Mouse (Mus musculus): ENCODE data around the gene Lipc. TPM values are rescaled to one million over a fixed set of nuclear protein-coding genes. Genes with fewer than 3 reads are reported as not detected.

The Lipc gene
- polyA plus RNA-seq, 1 experiment from 2014 or later, result not detected

DNA sequence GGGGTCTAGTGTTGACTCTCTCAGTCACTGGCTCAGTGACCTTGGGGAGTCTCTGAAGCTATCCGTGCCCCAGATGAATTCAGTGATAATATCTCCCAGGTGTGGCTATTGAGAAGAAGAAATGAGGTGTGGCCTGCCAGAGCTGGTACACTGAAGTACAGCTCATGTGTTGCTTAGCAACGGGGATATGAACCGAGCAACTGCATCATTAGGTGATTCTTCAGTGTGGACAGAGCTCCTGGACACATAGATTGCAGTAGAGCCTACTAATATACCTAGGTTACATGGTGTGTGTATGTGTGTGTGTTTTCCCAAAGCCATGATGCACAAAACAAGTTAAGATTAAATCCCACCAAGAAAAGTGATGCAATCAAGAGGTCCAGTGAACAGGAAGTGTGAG is 100.5 kb downstream of the Lipc start:
- Histone ChIP-seq H3K4me2 (ENCODE audit: low read depth, low read length, severe bottlenecking) (no peak overlapping the region), H3K27ac (ENCODE audit: low read depth, low read length) (no peak overlapping the region), H3K4me3 (ENCODE audit: low read depth, low read length) (no peak overlapping the region), H3K9me3 (ENCODE audit: control insufficient read depth, low read length) (no peaks in the 10 kb centered on the region), H3K36me3 (ENCODE audit: control insufficient read depth, insufficient read depth, low read length) (no peaks in the 10 kb centered on the region), H3K27me3 (ENCODE audit: control insufficient read depth, insufficient read depth, low read length) (no peaks in the 10 kb centered on the region), H3K4me1 (replicated peaks; ENCODE audit: control insufficient read depth, insufficient read depth, low read length) (peaks cover 2% of the 10 kb centered on the region; the same call in 1 of the 2 replicates), H3K9ac (ENCODE audit: low read length) (no peak overlapping the region)
- ATAC-seq (replicated peaks; ENCODE audit: low FRiP score) (no peak), DNase-seq (ENCODE audit: low spot score) (no peak)
- 83% methylated on average over 3 of the region's 3 CpGs for WGBS

DNA sequence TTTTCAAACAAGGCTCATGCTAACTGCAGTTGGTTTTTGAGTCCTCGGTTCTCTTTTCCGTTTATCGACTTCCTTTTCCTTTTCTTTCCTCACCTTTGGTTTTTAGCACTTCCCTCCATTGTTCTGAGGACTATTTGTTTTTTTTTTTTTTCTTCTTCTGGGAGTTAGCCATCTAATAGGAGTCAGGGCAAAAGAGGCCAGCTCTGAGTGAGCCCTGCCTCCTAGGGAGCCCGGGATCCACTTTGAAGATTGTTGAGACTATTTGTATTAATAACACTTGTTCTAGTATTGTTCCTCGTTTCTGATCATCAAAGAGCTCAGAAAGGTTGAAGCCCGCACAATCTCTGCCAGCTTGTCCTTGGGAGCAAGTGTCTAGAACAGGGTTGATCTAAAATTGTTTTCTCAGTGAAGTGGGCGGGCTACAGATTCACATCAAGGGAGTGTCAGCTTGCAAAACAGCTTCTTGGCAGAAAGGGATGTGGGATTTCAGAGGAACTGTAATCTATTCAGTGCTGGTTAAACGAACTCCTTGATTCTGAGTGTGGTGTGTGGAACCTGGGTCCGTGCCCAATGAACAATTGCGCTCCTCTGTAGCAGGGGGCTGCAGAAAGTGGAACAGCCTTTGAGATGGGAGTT is 103.8 kb downstream of the Lipc start:
- Histone ChIP-seq H3K9ac (ENCODE audit: low read length) (no peak overlapping the region), H3K4me3 (ENCODE audit: low read depth, low read length) (no peak overlapping the region), H3K27me3 (ENCODE audit: control insufficient read depth, insufficient read depth, low read length) (no peaks in the 10 kb centered on the region), H3K4me2 (ENCODE audit: low read depth, low read length, severe bottlenecking) (no peak overlapping the region), H3K36me3 (ENCODE audit: control insufficient read depth, insufficient read depth, low read length) (no peaks in the 10 kb centered on the region), H3K27ac (ENCODE audit: low read depth, low read length) (no peak overlapping the region), H3K4me1 (replicated peaks; ENCODE audit: control insufficient read depth, insufficient read depth, low read length) (peaks cover 2% of the 10 kb centered on the region; the same call in 1 of the 2 replicates), H3K9me3 (ENCODE audit: control insufficient read depth, low read length) (no peaks in the 10 kb centered on the region)
- 66% methylated on average over 10 of the region's 10 CpGs for whole genome bisulfite sequencing
- no peak for ATAC-seq (replicated peaks; ENCODE audit: low FRiP score)
- DNase-seq (ENCODE audit: low spot score), result no peak

DNA sequence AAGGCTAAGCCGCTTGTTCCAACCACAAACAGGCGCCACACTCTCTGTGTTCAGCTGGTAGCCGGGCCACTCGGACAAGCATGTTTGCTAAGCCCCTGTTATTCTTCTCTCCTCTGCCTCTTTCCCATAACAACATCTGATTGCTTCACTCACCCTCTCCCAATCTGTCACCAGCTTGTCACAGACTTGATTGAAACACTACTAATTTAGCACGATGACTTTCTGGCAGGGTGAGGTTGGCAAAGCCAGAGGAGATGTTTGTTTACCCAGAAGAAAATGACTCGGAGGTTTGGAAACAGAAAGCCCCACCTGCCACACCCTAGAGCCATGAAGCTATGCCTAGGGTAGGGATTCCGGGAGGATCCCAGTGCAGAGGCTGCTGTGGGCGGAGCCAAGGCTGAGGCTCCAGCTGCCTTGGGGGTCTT is 104.4 kb downstream of the Lipc start:
- WGBS, result 47% methylated on average over 8 of the region's 8 CpGs

DNA sequence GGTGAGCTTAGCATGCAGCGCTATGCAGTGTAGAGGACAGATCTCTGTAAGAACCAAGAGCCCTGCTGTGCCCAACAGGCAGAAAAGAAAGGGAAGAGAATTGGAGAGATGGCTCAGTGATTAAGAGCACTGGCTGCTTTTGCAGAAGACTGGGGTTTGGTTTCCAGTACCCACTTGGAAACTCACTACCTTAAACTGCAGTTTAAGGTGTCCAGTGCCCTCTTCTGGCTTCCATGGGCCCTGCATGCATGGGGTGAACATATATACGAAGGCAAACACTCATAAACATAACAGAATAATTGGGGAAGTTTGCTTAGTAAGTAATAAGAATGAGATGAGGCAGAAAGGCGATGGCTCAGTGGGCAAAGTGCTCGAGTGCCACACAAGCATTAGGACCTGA is 108.8 kb downstream of the Lipc start:
- H3K27ac ChIP-seq (ENCODE audit: low read depth, low read length), result no peak overlapping the region

More for the DNA sequence above, 104.4 kb downstream of the Lipc start:
- H3K4me1 ChIP-seq (replicated peaks; ENCODE audit: control insufficient read depth, insufficient read depth, low read length), result peaks cover 2% of the 10 kb centered on the region; the same call in 1 of the 2 replicates
- no peaks in the 10 kb centered on the region for H3K9me3 ChIP-seq (ENCODE audit: control insufficient read depth, low read length)
- H3K4me2 ChIP-seq (ENCODE audit: low read depth, low read length, severe bottlenecking), result no peak overlapping the region
- no peaks in the 10 kb centered on the region for H3K27me3 ChIP-seq (ENCODE audit: control insufficient read depth, insufficient read depth, low read length)
- H3K36me3 ChIP-seq (ENCODE audit: control insufficient read depth, insufficient read depth, low read length), result no peaks in the 10 kb centered on the region
- DNase-seq (ENCODE audit: low spot score) (no peak), ATAC-seq (replicated peaks; ENCODE audit: low FRiP score) (no peak)
- H3K9ac ChIP-seq (ENCODE audit: low read length), result no peak overlapping the region
- H3K4me3 ChIP-seq (ENCODE audit: low read depth, low read length), result no peak overlapping the region
- no peak overlapping the region for H3K27ac ChIP-seq (ENCODE audit: low read depth, low read length)

DNA sequence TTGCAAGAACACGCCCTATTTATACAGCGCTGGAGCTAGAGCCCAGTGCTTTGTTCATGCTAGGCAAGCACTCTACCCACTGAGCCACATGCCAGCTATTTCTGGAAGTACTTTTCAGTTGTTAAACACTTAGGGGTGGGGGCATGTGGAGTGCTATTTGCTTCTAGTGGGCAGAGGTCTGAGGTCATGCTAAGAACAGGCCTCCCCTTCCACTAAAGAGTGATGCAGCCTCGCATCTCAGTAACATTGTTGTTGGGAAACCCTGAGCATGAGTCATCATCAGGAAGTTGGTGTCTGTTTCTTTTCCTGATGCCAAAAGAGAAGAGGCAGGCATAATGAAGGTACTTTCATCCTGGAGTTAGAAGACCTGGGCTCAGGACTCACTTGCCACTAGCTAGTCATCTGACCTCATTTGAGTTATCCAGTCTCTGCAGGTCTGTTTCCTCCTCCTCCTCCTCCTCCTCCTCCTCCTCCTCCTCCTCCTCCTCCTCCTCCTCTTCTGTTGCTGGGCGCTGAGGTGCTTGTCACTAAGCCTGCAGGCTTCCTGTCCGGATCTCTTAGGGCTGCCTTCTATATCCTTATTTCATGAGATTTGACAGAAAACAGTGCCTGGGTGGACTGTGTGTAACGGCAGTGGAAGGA is 109.6 kb downstream of the Lipc start:
- H3K36me3 ChIP-seq (ENCODE audit: control insufficient read depth, insufficient read depth, low read length), result no peaks in the 10 kb centered on the region
- H3K27me3 ChIP-seq (ENCODE audit: control insufficient read depth, insufficient read depth, low read length), result no peaks in the 10 kb centered on the region
- ATAC-seq (replicated peaks; ENCODE audit: low FRiP score) (no peak), DNase-seq (ENCODE audit: low spot score) (no peak)
- WGBS, result 80% methylated on average over 5 of the region's 6 CpGs
- H3K9me3 ChIP-seq (ENCODE audit: control insufficient read depth, low read length), result no peaks in the 10 kb centered on the region
- no peak overlapping the region for H3K4me2 ChIP-seq (ENCODE audit: low read depth, low read length, severe bottlenecking)
- H3K27ac ChIP-seq (ENCODE audit: low read depth, low read length), result no peak overlapping the region
- no peak overlapping the region for H3K4me3 ChIP-seq (ENCODE audit: low read depth, low read length)
- H3K4me1 ChIP-seq (replicated peaks; ENCODE audit: control insufficient read depth, insufficient read depth, low read length), result no peaks in the 10 kb centered on the region
- H3K9ac ChIP-seq (ENCODE audit: low read length), result no peak overlapping the region

More for the DNA sequence above, 108.8 kb downstream of the Lipc start:
- ATAC-seq (replicated peaks; ENCODE audit: low FRiP score), result no peak
- Histone ChIP-seq H3K4me2 (ENCODE audit: low read depth, low read length, severe bottlenecking) (no peak overlapping the region), H3K4me1 (replicated peaks; ENCODE audit: control insufficient read depth, insufficient read depth, low read length) (peaks cover 2% of the 10 kb centered on the region; the same call in 1 of the 2 replicates), H3K4me3 (ENCODE audit: low read depth, low read length) (no peak overlapping the region), H3K36me3 (ENCODE audit: control insufficient read depth, insufficient read depth, low read length) (no peaks in the 10 kb centered on the region), H3K9ac (ENCODE audit: low read length) (no peak overlapping the region), H3K27me3 (ENCODE audit: control insufficient read depth, insufficient read depth, low read length) (no peaks in the 10 kb centered on the region), H3K9me3 (ENCODE audit: control insufficient read depth, low read length) (no peaks in the 10 kb centered on the region)
- no peak for DNase-seq (ENCODE audit: low spot score)
- WGBS, result 86% methylated on average over 4 of the region's 4 CpGs

DNA sequence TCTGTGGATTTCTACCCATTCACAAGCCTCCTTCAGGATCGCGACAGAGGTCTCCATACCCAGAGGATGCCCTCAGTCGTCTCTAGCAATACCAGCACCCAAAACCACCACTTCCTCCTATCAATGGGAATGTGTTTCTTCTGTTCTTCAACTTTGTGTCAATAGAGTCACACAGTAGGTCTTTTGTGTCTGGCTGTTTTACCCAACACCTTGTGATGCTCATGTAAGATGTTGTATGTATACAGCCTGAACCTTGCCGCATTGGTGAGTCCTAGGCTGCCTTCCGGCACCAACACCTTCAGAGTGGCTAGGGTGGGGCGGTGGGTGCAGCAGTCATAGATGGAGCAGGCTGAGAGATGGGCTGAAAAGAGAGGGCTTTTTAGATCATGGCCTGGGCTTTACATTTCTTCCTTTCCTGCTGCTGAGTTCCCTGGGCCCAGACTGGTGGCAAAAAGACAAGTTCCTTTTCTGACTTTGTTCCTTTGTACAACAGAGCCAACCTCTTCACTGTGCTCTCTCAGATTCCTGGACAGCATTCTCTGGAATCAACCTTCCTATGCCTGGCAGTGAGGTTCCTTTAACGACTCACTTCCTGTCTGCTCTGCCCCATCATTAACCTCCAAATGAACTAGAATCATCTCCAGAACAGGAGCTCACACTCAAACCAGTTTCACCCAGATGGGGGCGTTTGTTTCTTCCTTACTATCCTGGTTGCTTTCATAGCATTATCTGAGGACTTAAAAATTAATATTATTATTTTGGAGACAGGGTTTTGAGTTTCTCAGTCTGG is 110.4 kb downstream of the Lipc start:
- DNase-seq (ENCODE audit: low spot score) (no peak), ATAC-seq (replicated peaks; ENCODE audit: low FRiP score) (no peak)
- 87% methylated on average over 8 of the region's 8 CpGs for WGBS
- Histone ChIP-seq H3K4me3 (ENCODE audit: low read depth, low read length) (no peak overlapping the region), H3K9ac (ENCODE audit: low read length) (no peak overlapping the region), H3K36me3 (ENCODE audit: control insufficient read depth, insufficient read depth, low read length) (no peaks in the 10 kb centered on the region), H3K4me2 (ENCODE audit: low read depth, low read length, severe bottlenecking) (no peak overlapping the region), H3K27ac (ENCODE audit: low read depth, low read length) (no peak overlapping the region), H3K4me1 (replicated peaks; ENCODE audit: control insufficient read depth, insufficient read depth, low read length) (no peaks in the 10 kb centered on the region), H3K27me3 (ENCODE audit: control insufficient read depth, insufficient read depth, low read length) (no peaks in the 10 kb centered on the region), H3K9me3 (ENCODE audit: control insufficient read depth, low read length) (no peaks in the 10 kb centered on the region)

DNA sequence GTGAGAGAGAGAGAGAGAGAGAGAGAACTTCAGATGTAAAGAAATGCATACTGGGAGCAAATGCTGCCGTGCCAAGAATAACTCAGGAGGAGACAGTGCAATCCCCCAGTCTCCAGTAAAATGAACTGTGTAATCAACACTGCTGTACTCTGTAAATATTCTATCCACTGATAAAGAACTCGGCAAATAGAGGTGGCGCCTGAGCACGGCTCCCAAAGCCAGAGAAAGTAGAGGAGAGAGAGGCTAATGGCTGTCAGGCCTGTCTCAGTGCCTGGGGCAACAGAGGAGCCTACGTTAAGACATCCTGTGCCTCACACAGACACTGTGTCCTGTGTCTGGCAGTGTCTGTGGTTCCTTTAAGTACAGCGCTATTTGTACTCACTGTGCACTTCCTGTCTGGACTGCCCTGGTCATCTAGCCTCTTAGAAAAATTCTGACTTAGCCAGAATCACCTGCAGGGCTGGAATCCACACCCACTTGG is 111.1 kb downstream of the Lipc start:
- ATAC-seq (replicated peaks; ENCODE audit: low FRiP score), result no peak
- H3K4me3 ChIP-seq (ENCODE audit: low read depth, low read length), result no peak overlapping the region
- H3K9ac ChIP-seq (ENCODE audit: low read length), result no peak overlapping the region
- no peaks in the 10 kb centered on the region for H3K4me1 ChIP-seq (replicated peaks; ENCODE audit: control insufficient read depth, insufficient read depth, low read length)
- no peak overlapping the region for H3K4me2 ChIP-seq (ENCODE audit: low read depth, low read length, severe bottlenecking)
- H3K27ac ChIP-seq (ENCODE audit: low read depth, low read length), result no peak overlapping the region
- H3K27me3 ChIP-seq (ENCODE audit: control insufficient read depth, insufficient read depth, low read length), result no peaks in the 10 kb centered on the region
- WGBS, result 75% methylated on average over 6 of the region's 6 CpGs
- H3K36me3 ChIP-seq (ENCODE audit: control insufficient read depth, insufficient read depth, low read length), result no peaks in the 10 kb centered on the region
- no peaks in the 10 kb centered on the region for H3K9me3 ChIP-seq (ENCODE audit: control insufficient read depth, low read length)
- no peak for DNase-seq (ENCODE audit: low spot score)

DNA sequence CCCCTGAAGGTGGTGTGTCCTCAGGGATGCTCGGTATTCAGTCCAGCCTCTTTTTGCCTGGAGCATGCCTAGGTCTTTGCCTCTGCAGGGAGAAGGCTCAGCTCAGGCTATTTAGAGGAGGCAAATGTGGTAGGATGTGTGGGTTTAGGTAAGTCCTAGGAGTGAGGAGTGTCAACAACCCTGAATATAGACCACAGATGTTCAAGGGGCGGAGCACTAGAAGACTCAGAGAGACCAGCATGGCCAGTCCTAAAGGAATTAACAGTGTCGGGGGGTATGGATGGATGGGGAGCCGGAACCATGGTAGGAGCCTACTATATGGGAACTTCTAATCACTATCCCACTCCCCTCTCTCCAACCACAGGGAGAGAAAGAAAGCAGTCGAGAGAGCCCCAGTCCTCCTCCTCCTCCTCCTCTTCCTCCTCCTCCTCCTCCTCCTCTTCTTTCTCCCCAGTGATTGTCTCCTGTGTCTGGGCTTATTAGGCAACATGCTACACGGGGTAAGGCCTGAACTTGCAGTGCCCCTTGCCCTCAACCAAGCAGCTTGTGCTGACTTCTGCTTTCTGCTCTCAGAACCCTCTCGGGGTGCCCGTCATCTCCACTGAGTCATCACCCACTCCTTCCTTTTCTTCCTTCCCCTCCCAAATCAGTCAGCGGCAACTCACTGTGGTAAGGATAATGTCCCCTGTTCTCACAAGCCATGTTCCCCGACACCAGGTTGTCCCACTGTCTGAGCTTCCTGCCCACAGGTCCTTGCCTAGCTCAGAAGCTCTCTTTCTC is 113.7 kb downstream of the Lipc start:
- ATAC-seq (replicated peaks; ENCODE audit: low FRiP score) (no peak), DNase-seq (ENCODE audit: low spot score) (no peak)
- 84% methylated on average over 10 of the region's 10 CpGs for WGBS
- Histone ChIP-seq H3K4me3 (ENCODE audit: low read depth, low read length) (no peak overlapping the region), H3K27ac (ENCODE audit: low read depth, low read length) (no peak overlapping the region), H3K9me3 (ENCODE audit: control insufficient read depth, low read length) (no peaks in the 10 kb centered on the region), H3K36me3 (ENCODE audit: control insufficient read depth, insufficient read depth, low read length) (no peaks in the 10 kb centered on the region), H3K4me1 (replicated peaks; ENCODE audit: control insufficient read depth, insufficient read depth, low read length) (no peaks in the 10 kb centered on the region), H3K27me3 (ENCODE audit: control insufficient read depth, insufficient read depth, low read length) (no peaks in the 10 kb centered on the region), H3K9ac (ENCODE audit: low read length) (no peak overlapping the region), H3K4me2 (ENCODE audit: low read depth, low read length, severe bottlenecking) (no peak overlapping the region)
